Mouse (Mus musculus): ENCODE data around the gene Aplnr. TPM values are rescaled to one million over a fixed set of nuclear protein-coding genes. Genes with fewer than 3 reads are reported as not detected.

The Aplnr gene
- polyA plus RNA-seq, 1 experiment = 2.9 TPM

GRCm38 (mm10) chr2:85172071-85172762, 36.2 kb downstream of the Aplnr start:
- H3K4me1 ChIP-seq (ENCODE audit: control insufficient read depth, insufficient read depth, insufficient read length) = no peaks in the 10 kb centered on the region; the same call in 1 of the 2 replicates
- H3K36me3 ChIP-seq (ENCODE audit: control insufficient read depth, insufficient read depth, low read length) = no peaks in the 10 kb centered on the region
- H3K27ac ChIP-seq (ENCODE audit: insufficient read depth, low read length) = no peak overlapping the region
- no peak for DNase-seq (ENCODE audit: low read depth in 1 of 2, low spot score in 2 of 2)
- H3K4me3 ChIP-seq (ENCODE audit: extremely low read depth, insufficient read depth, insufficient read length) = no peak overlapping the region
- H3K27me3 ChIP-seq (ENCODE audit: control insufficient read depth, insufficient read depth, low read length) = no peaks in the 10 kb centered on the region
- WGBS = 74% methylated on average over 3 of the region's 3 CpGs
- no peak for TF ChIP-seq CTCF (IDR thresholded peaks at IDR 0.05; ENCODE audit: extremely low read depth, insufficient read depth, insufficient read length, insufficient replicate concordance)
- no peak for TF ChIP-seq POLR2A (IDR thresholded peaks at IDR 0.05; ENCODE audit: low read depth, low read length)

- Histone ChIP-seq H3K27ac (ENCODE audit: insufficient read depth, low read length) (no peak overlapping the region), H3K4me3 (ENCODE audit: extremely low read depth, insufficient read depth, insufficient read length) (no peak overlapping the region), H3K36me3 (ENCODE audit: control insufficient read depth, insufficient read depth, low read length) (no peaks in the 10 kb centered on the region), H3K4me1 (ENCODE audit: control insufficient read depth, insufficient read depth, insufficient read length) (no peaks in the 10 kb centered on the region; the same call in 1 of the 2 replicates), H3K27me3 (ENCODE audit: control insufficient read depth, insufficient read depth, low read length) (no peaks in the 10 kb centered on the region)
- TF ChIP-seq CTCF (IDR thresholded peaks at IDR 0.05; ENCODE audit: extremely low read depth, insufficient read depth, insufficient read length, insufficient replicate concordance) (no peak), POLR2A (IDR thresholded peaks at IDR 0.05; ENCODE audit: low read depth, low read length) (no peak)
- no peak for DNase-seq (ENCODE audit: low read depth in 1 of 2, low spot score in 2 of 2)
- 78% methylated on average over 2 of the region's 2 CpGs for WGBS
Observed at GRCm38 (mm10) chr2:85172763-85173103, 36.7 kb downstream of the Aplnr start.

- Histone ChIP-seq H3K4me1 (ENCODE audit: control insufficient read depth, insufficient read depth, insufficient read length) (no peaks in the 10 kb centered on the region), H3K27ac (ENCODE audit: insufficient read depth, low read length) (no peak overlapping the region), H3K36me3 (ENCODE audit: control insufficient read depth, insufficient read depth, low read length) (no peaks in the 10 kb centered on the region), H3K4me3 (ENCODE audit: extremely low read depth, insufficient read depth, insufficient read length) (no peak overlapping the region), H3K27me3 (ENCODE audit: control insufficient read depth, insufficient read depth, low read length) (no peaks in the 10 kb centered on the region)
- no peak for DNase-seq (ENCODE audit: low read depth in 1 of 2, low spot score in 2 of 2)
- 92% methylated on average over 6 of the region's 6 CpGs for WGBS
- TF ChIP-seq CTCF (IDR thresholded peaks at IDR 0.05; ENCODE audit: extremely low read depth, insufficient read depth, insufficient read length, insufficient replicate concordance) = no peak
- no peak for TF ChIP-seq POLR2A (IDR thresholded peaks at IDR 0.05; ENCODE audit: low read depth, low read length)
Observed at GRCm38 (mm10) chr2:85173545-85173944, 37.5 kb downstream of the Aplnr start.

GRCm38 (mm10) chr2:85178139-85178800, 42.2 kb downstream of the Aplnr start:
- no peak for DNase-seq (ENCODE audit: low read depth in 1 of 2, low spot score in 2 of 2)
- no peaks in the 10 kb centered on the region for H3K36me3 ChIP-seq (ENCODE audit: control insufficient read depth, insufficient read depth, low read length)
- H3K4me3 ChIP-seq (ENCODE audit: extremely low read depth, insufficient read depth, insufficient read length) = no peak overlapping the region
- TF ChIP-seq POLR2A (IDR thresholded peaks at IDR 0.05; ENCODE audit: low read depth, low read length) (no peak), CTCF (IDR thresholded peaks at IDR 0.05; ENCODE audit: extremely low read depth, insufficient read depth, insufficient read length, insufficient replicate concordance) (no peak)
- H3K27me3 ChIP-seq (ENCODE audit: control insufficient read depth, insufficient read depth, low read length) = no peaks in the 10 kb centered on the region
- WGBS = 54% methylated on average over 4 of the region's 4 CpGs
- H3K4me1 ChIP-seq (ENCODE audit: control insufficient read depth, insufficient read depth, insufficient read length) = no peaks in the 10 kb centered on the region
- no peak overlapping the region for H3K27ac ChIP-seq (ENCODE audit: insufficient read depth, low read length)

GRCm38 (mm10) chr2:85187582-85188151, 51.6 kb downstream of the Aplnr start:
- no peaks in the 10 kb centered on the region for H3K27me3 ChIP-seq (ENCODE audit: control insufficient read depth, insufficient read depth, low read length)
- H3K4me1 ChIP-seq (ENCODE audit: control insufficient read depth, insufficient read depth, insufficient read length) = no peaks in the 10 kb centered on the region
- DNase-seq (ENCODE audit: low read depth in 1 of 2, low spot score in 2 of 2) = no peak
- TF ChIP-seq CTCF (IDR thresholded peaks at IDR 0.05; ENCODE audit: extremely low read depth, insufficient read depth, insufficient read length, insufficient replicate concordance) (no peak), POLR2A (IDR thresholded peaks at IDR 0.05; ENCODE audit: low read depth, low read length) (no peak)
- no peaks in the 10 kb centered on the region for H3K36me3 ChIP-seq (ENCODE audit: control insufficient read depth, insufficient read depth, low read length)
- 93% methylated on average over 6 of the region's 6 CpGs for WGBS
- H3K27ac ChIP-seq (ENCODE audit: insufficient read depth, low read length) = no peak overlapping the region
- H3K4me3 ChIP-seq (ENCODE audit: extremely low read depth, insufficient read depth, insufficient read length) = no peak overlapping the region

Other genes starting within 250 kb of the Aplnr start
- 3.0 and 7.3 TPM in 2 replicates for gene Rtn4rl2, start 249.5 kb upstream of the Aplnr start, polyA plus RNA-seq (2012; rRNA removed)
- 45.3 and 51.1 TPM in 2 replicates for gene Slc43a3, start 199.6 kb upstream of the Aplnr start, polyA plus RNA-seq (2012; rRNA removed)
- gene Prg2, start 155.8 kb upstream of the Aplnr start, polyA plus RNA-seq (2012; rRNA removed) = 14.5 and 42.2 TPM in 2 replicates
- 3.7 and 5.0 TPM in 2 replicates for gene Prg3, start 148.0 kb upstream of the Aplnr start, polyA plus RNA-seq (2012; rRNA removed)
- gene Ssrp1, start 99.0 kb upstream of the Aplnr start, polyA plus RNA-seq (2012; rRNA removed) = 105 and 129 TPM in 2 replicates
- gene P2rx3, start 98.8 kb upstream of the Aplnr start, polyA plus RNA-seq (2012; rRNA removed) = 0.20 and 0.28 TPM in 2 replicates
- gene Tnks1bp1, start 88.2 kb upstream of the Aplnr start, polyA plus RNA-seq (2012; rRNA removed) = 20.3 and 25.0 TPM in 2 replicates
- 0.19 and 0.38 TPM in 2 replicates for gene Lrrc55, start 61.0 kb downstream of the Aplnr start, polyA plus RNA-seq (2012; rRNA removed)
- not detected in 2 replicates for gene Olfr987, start 203.1 kb downstream of the Aplnr start, polyA plus RNA-seq (2012; rRNA removed)
- gene Olfr988, start 227.0 kb downstream of the Aplnr start, polyA plus RNA-seq (2012; rRNA removed) = not detected in 2 replicates

Measured in spleen, adult 2 months (tissue).